Mouse (Mus musculus): ENCODE data around the gene She. TPM values are rescaled to one million over a fixed set of nuclear protein-coding genes. Genes with fewer than 3 reads are reported as not detected.
"Not testable (repeated sequence)": the region's sequence is repeated elsewhere in the genome, so short reads cannot be mapped to it uniquely, and the experiment has no call there.

The She gene
- total RNA-seq (2015; ENCODE audit: low replicate concordance) (not detected in 2 replicates), total RNA-seq (2017; ENCODE audit: low replicate concordance) (0.13 TPM in 1 of 2 replicates, not detected in the other)

DNA sequence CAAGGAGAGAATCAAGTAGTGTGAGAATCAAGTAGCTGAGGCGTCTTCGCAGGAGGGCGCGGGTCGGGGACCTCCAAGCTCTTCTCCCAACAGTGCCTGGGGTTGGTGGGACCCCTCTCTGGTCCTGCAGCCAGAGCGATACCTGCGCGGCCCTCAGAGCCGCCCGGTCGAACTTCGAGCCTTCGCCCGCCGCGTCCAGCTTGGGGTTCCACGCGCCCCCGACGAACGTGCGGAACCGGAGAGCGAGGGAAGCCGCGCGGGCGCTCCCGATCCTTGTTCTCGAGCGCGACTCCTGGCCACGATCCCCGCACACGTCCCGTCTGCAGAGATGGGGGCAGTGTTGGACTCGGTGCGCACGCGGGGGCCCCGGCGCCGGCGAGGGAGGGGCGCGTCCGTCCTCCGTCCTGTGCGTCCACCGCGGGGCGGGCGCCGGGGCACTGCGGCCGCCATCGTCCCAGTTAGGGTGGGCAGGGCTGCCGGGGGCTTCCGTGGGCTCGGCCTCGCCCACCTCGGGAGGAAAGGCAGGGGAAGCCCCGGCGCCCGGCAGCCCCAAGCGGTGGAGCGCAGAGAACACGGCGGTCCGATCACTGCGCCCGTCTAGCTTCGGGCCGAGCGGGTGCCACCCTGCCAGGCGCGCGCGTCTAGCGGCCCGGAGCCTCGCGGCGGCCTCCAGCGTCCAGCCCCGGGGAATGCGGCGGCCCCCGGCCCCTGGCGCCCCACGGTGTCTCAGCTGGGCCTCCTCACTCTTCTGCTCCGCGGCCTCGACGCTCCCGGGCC, at the start of gene She:
Gene She (plus strand): TSS at position 556 of the 777 bp plus-strand sequence.
- ATAC-seq (replicated peaks; ENCODE audit: low FRiP score, poor library complexity, severe bottlenecking), result no peak

DNA sequence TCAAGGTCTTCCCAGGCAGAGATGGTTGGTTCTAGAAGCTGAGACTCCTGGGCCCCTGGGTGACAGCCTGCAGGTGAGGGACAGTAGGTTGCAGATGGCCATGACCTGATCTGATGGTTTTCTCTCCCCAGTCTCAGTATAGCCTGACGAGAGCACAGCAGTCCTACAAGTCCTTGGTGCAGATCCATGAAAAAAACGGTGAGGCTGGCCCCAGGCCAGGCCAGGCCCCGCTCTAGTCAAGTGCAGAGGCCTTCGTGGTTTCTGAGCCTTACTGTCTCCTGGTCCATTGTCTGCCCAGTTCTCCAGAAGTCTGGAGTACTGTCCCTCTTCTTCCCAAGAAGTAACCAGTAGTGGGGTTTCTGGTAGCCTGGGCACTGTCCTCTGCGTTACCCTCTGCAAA, 49.5 kb upstream of the She start:
- ATAC-seq (replicated peaks; ENCODE audit: low FRiP score, poor library complexity, severe bottlenecking), result no peak

DNA sequence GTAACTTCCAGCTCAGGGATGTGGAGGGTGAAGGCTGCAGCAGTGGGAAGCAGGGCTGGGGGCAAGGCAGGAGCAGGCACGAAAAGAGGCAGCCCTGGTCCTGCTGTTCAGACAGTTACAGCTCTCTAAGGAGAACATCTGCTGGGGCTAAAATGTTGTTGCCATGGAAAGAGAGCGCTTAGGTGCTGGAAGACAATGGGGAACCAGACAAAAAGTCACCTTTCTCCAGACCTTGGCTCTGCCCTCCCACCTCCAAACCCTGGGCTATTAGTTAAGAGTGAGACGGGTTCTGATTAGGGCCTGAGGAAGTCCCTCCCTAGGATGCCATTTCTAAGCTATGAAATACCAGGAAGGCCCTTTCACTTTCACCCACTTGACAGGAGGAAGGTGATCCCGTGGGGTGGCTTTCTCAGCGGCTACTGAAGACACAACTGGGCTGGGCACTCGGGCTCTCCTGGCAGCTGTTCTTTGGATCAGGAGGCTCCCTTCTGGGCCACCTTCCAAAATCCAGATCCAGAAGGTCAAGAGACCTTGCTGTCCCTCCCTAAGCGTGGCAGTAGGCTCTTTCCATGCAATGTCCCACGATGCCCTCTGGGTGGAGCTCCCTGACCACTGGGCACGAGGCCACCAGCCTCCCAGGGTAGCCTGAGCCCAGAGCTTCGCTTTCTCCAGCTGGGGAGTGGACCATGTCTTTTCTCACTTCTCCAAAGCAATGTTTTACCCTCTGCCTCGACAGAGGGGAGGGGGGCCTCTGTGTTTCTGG, 46.0 kb upstream of the She start:
- peak; percentile 73 for ATAC-seq (replicated peaks; ENCODE audit: low FRiP score, poor library complexity, severe bottlenecking)

- no peak for ATAC-seq (replicated peaks; ENCODE audit: low FRiP score, poor library complexity, severe bottlenecking)
Observed at GRCm38 (mm10) chr3:89786275-89786674, 44.9 kb upstream of the She start.

- no peak for ATAC-seq (replicated peaks; ENCODE audit: low FRiP score, poor library complexity, severe bottlenecking)
Observed at GRCm38 (mm10) chr3:89788680-89789352, 42.4 kb upstream of the She start.

DNA sequence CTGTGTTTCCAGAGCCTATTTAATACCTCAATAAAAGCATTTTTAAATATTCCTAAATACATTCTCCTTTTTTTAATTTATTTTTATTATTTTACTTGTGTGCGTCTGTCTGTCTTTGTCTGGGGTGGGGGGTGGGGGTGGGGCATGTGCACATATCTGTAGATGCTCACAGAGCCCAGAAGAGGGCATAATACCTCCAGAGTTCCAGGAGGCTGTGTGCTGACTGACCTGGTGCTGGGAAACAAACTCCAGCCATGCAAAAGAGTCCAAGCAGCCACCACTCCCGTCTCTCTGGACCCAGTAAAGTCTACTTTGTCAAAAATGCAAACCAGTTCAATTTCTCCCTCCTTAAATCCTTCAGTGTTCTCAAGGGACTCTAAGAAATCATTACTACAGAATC, 36.6 kb upstream of the She start:
- no peak for ATAC-seq (replicated peaks; ENCODE audit: low FRiP score, poor library complexity, severe bottlenecking)

- ATAC-seq (replicated peaks; ENCODE audit: low FRiP score, poor library complexity, severe bottlenecking), result no peak
Observed at GRCm38 (mm10) chr3:89795746-89796145, 35.4 kb upstream of the She start.

DNA sequence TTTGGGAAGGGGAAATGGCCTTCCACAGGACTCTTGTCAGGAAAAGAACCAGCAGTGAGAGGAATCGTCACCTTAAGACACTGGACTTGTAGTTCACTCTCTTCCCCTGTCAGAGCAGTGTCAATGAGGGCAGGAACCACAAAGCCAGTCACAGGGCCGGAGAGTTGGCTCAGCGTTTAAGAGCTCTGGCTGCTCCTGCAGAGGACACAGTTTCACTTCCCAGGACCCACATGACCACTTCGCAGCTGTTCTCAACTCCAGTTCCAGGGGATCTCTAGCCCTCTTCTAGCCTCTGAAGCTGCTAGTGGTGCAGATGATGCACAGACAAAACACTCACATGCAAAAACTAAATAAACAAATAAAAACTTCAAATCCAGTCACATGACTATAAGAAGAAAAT, 34.8 kb upstream of the She start:
- no peak for ATAC-seq (replicated peaks; ENCODE audit: low FRiP score, poor library complexity, severe bottlenecking)

DNA sequence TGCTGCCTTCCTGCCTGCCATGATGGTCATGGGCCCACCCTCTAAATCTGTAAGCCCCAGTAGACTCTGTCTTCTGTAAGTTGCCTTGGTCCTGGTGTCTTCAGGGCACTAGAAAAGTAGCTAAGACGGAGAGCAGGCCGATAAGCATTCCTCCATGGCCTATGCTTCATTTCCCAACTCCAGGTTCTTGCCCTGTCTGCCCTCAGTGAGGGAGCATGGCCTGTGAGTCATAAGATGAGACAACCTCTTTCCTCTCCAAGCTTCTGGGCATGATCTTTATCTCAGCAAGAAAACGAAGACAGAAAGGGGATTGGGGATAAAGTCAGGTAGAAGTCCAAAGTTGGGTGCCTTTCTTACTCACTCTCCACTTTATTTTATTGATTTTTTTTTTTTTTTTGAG, 32.7 kb upstream of the She start:
- no peak for ATAC-seq (replicated peaks; ENCODE audit: low FRiP score, poor library complexity, severe bottlenecking)

- no peak for ATAC-seq (replicated peaks; ENCODE audit: low FRiP score, poor library complexity, severe bottlenecking)
Observed at GRCm38 (mm10) chr3:89799476-89799875, 31.7 kb upstream of the She start.

GRCm38 (mm10) chr3:89800078-89800477, 31.1 kb upstream of the She start:
- ATAC-seq (replicated peaks; ENCODE audit: low FRiP score, poor library complexity, severe bottlenecking), result not testable (repeated sequence)

- no peak for ATAC-seq (replicated peaks; ENCODE audit: low FRiP score, poor library complexity, severe bottlenecking)
Observed at GRCm38 (mm10) chr3:89800774-89801506, 30.2 kb upstream of the She start.

DNA sequence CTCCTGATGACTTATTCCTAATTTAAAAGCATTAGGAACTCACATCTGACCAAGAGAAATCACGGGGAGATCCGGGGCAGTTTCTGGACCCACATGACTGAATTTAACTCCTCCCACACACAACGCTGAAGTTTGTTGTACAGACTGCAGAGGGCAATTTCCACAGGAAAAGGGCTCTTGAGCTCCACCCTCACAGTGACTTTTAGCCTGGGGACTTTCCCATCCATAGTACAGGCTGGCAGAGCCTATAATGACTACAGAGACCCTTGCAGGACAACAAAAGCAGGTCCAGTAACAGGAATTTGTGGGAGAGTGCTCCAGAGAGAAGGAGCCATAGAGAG, 29.7 kb upstream of the She start:
- ATAC-seq (replicated peaks; ENCODE audit: low FRiP score, poor library complexity, severe bottlenecking), result no peak

GRCm38 (mm10) chr3:89802876-89803275, 28.3 kb upstream of the She start:
- ATAC-seq (replicated peaks; ENCODE audit: low FRiP score, poor library complexity, severe bottlenecking), result no peak

DNA sequence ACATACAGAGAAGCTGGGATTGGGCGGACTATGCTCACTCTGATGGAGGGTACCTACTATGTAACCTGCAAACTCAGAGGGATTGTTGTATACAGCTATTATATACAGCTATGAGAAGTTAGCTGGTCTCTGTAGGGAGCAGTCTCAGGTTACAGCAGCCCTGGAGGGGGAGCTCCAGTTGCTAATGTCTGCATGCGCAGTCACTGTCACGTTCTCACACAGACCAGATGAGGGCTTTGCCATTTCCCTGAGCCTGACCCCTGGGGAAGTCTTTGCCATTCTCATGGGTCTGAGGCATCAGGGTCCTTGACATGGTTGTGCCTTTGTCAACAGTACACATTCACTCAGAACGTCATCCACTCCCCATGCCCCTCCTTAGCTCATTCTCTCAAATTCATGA, 26.0 kb upstream of the She start:
- no peak for ATAC-seq (replicated peaks; ENCODE audit: low FRiP score, poor library complexity, severe bottlenecking)

- no peak for ATAC-seq (replicated peaks; ENCODE audit: low FRiP score, poor library complexity, severe bottlenecking)
Observed at GRCm38 (mm10) chr3:89806751-89807150, 24.4 kb upstream of the She start.

DNA sequence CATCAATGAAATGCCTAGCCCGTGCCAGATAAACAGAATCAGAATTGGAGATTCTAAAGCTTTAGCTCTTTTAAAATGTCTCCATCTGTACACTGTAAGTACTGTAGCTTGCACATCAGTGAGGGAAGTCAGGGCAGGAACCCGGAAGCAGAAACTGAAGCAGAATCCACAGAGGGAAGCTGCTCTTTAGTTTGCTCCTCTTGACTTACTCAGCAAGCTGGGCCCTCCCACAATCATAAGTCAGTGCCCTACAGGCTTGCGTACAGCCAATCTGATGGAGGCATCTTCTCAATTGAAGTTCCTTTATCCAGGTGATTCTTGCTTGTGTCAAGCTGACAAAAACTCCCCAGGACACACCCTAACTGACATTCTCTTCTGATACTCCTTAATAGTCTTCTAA, 24.0 kb upstream of the She start:
- ATAC-seq (replicated peaks; ENCODE audit: low FRiP score, poor library complexity, severe bottlenecking), result no peak

DNA sequence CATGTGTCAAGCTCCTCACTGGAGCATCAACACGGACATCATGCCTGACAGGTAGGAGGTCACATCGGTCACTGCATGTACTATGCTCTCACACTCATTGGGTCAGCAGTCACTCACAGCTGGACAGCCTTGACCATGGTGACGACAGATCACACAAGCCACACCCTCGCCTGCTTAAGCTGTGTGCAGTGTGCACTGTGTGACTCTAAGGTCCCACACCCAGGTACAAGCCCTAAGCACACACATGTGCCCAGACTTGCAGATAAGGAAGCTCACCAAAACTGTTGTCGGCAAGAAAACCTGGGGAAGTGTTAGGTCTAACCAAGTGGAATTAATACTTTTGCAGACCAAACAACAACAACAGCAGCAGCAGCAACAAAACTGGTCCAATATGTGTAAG, 23.3 kb upstream of the She start:
- peak; percentile 86 for ATAC-seq (replicated peaks; ENCODE audit: low FRiP score, poor library complexity, severe bottlenecking)

- peak; percentile 95 for ATAC-seq (replicated peaks; ENCODE audit: low FRiP score, poor library complexity, severe bottlenecking)
Observed at GRCm38 (mm10) chr3:89808638-89809037, 22.5 kb upstream of the She start.

DNA sequence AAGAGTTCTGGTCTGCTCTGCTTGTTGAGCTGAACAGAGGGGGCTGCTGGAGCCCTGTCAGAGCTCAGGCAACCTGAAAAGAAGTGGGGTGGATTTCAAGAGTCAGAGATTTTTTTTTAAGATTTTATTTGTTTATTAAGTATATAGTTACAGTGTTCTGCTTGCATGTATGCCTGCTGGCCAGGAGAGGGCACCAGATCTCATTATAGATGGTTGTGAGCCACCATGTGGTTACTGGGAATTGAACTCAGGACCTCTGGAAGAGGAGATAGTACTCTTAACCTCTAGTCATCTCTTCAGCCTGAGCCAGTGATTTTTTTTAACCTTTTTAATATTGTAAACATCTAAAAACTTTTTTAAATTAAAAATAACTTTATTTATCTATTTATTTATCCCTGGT, 20.3 kb upstream of the She start:
- no peak for ATAC-seq (replicated peaks; ENCODE audit: low FRiP score, poor library complexity, severe bottlenecking)
